Mouse (Mus musculus) layer of hippocampus, adult 8-10 months (tissue): Measurements from ENCODE around the gene Syndig1l. TPM values are rescaled to one million over a fixed set of nuclear protein-coding genes. Genes with fewer than 3 reads are reported as not detected.
A peak's percentile ranks its signal among the peaks of the same experiment; 100 is the strongest.

Experiments used
- DNase-seq, 2 experiments: peaks; one replicate each; pipeline ENCODE4 v3.0.0; 2022; ENCODE audit warnings: low spot score in 2 of 2
- total RNA-seq, 4 experiments: library from RNA; stranded (reverse); gene quantifications; 2 replicates each; pipeline ENCODE4 v1.2.4; 2022

The Syndig1l gene
- total RNA-seq: 1 to 10 TPM; 5.9 to 8.0 (median 7.5) TPM

- DNase-seq: peak in 1 of 2 experiments; percentile 10
These were observed at the start of gene Syndig1l for GRCm38 (mm10) chr12:84698319-84699081. Gene Syndig1l, minus strand, starts transcription at chr12:84698831.

GRCm38 (mm10) chr12:84748134-84748533 lies 49.5 kb upstream of the Syndig1l start:
- no peak for DNase-seq

- DNase-seq: no peak
These were observed 47.1 kb upstream of the Syndig1l start for GRCm38 (mm10) chr12:84745700-84746099.

GRCm38 (mm10) chr12:84743496-84743895 lies 44.9 kb upstream of the Syndig1l start:
- no peak for DNase-seq

GRCm38 (mm10) chr12:84733366-84733765 lies 34.7 kb upstream of the Syndig1l start:
- no peak for DNase-seq

GRCm38 (mm10) chr12:84728421-84728820 lies 29.8 kb upstream of the Syndig1l start:
- DNase-seq: no peak

- DNase-seq: no peak
These were observed 28.8 kb upstream of the Syndig1l start for GRCm38 (mm10) chr12:84727434-84727833.

- DNase-seq: no peak
These were observed 28.4 kb upstream of the Syndig1l start for GRCm38 (mm10) chr12:84726986-84727385.

GRCm38 (mm10) chr12:84726391-84726790 lies 27.8 kb upstream of the Syndig1l start:
- no peak for DNase-seq

- DNase-seq: no peak
These were observed 20.0 kb upstream of the Syndig1l start for GRCm38 (mm10) chr12:84718462-84719244.

- no peak for DNase-seq
These were observed 15.9 kb upstream of the Syndig1l start for GRCm38 (mm10) chr12:84714578-84714977.

GRCm38 (mm10) chr12:84709842-84710439 lies 11.3 kb upstream of the Syndig1l start:
- no peak for DNase-seq

GRCm38 (mm10) chr12:84707804-84708203 lies 9.2 kb upstream of the Syndig1l start:
- DNase-seq: no peak

GRCm38 (mm10) chr12:84706886-84707285 lies 8.3 kb upstream of the Syndig1l start:
- no peak for DNase-seq

- no peak for DNase-seq
These were observed 4.0 kb upstream of the Syndig1l start for GRCm38 (mm10) chr12:84702586-84702985.

GRCm38 (mm10) chr12:84692141-84692540 lies 6.5 kb downstream of the Syndig1l start:
- no peak for DNase-seq

GRCm38 (mm10) chr12:84691347-84691746 lies 7.3 kb downstream of the Syndig1l start:
- no peak for DNase-seq

- no peak for DNase-seq
These were observed 9.6 kb downstream of the Syndig1l start for GRCm38 (mm10) chr12:84689051-84689450.

- DNase-seq: no peak
These were observed 11.1 kb downstream of the Syndig1l start for GRCm38 (mm10) chr12:84687531-84687930.

GRCm38 (mm10) chr12:84686176-84686575 lies 12.5 kb downstream of the Syndig1l start:
- DNase-seq: no peak

- no peak for DNase-seq
These were observed 14.1 kb downstream of the Syndig1l start for GRCm38 (mm10) chr12:84684569-84684968.

GRCm38 (mm10) chr12:84676011-84676410 lies 22.6 kb downstream of the Syndig1l start:
- no peak for DNase-seq
